Mouse (Mus musculus): ENCODE measurements around the gene Cdk17. TPM values are rescaled to one million over a fixed set of nuclear protein-coding genes. Genes with fewer than 3 reads are reported as not detected.

The Cdk17 gene
- polyA plus RNA-seq (2015; fragmentation: Illumina TruSeq; extraction: RNeasy Lipid Tissue Mini Kit (QIAGEN cat#74804); ENCODE audit: insufficient read depth, low read depth, low replicate concordance), result 6.1 TPM

DNA sequence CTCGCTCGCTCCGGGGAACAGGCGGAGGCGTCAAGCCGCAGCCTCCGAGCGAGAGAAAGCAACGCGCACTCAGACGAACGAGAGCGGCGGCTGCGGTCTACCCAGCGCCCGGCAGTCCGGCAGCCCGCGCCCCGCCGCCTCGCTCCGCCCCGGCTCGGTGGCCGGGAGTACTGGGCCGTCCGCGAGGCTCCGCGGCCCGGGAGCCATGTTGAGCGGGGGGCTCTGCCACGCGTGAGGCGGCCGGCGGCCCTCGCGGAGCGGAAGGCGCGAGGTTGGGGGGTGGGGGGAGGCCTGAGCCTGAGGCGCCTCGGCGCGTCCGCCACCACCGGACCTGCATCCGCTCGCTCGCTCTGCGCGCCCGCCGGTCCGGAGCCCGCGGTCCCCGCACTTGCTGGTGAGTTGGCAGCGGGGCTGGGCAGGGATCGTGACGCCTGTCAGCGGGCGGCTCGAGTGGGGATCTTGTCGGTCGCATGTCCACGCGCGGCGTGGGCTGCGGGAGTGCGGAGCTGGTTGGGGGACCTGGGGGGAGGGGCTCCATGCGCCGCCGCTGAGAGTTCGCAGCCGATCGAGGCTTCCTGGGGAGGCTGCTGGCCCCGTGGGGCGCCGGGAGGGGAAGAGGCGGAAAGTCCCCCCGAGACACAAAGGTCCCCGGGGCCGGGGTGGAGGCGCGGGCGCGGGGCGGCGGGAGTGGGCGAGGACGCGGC, at the start of gene Cdk17:
Cdk17 (plus strand) TSS at position 69 of the 704 bp plus-strand sequence.

DNA sequence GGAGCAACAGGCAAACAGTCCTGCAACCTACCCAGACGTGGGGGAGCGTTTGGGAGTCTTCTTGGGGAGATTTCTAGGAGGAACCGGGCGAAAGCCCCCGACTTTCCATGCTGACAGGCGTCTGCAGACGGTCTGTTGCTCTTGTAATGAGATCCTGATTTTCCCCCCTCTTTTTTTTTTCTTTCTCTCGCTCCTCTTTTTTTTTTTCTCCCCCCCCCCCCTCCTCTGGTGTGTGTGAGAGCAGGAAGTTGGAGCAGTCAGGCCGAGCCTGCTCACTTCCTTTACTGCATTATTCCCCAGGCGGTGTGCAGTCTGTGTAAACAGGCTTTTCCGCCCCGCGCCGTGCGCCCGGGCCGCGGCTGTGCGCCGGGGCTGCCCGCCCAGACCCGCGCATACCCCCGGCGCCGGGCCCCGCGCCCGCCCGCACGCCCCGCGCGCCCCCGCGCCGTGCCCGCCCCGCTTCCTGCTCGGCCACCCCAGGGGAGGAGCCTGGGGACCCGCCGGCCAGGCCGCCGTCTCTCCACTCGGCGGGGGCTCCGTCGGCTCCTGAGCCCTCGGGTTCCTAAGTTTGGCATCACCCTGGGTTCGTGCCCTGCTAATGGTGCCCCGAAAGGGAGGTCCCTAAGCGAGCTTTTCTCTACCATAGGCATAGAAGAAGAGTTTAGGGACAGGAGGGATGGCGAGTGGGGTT, 150.2 kb downstream of the Cdk17 start, which contains the start of gene Elk3:
Elk3 (minus strand) TSS at position 415 of the 691 bp plus-strand sequence.

Other genes with a start within 250 kb of the Cdk17 start
- not detected for gene Cfap54, start 79.3 kb upstream of the Cdk17 start, polyA plus RNA-seq (2015; fragmentation: Illumina TruSeq; extraction: RNeasy Lipid Tissue Mini Kit (QIAGEN cat#74804); ENCODE audit: insufficient read depth, low read depth, low replicate concordance)
- gene Elk3, start 150.3 kb downstream of the Cdk17 start, polyA plus RNA-seq (2015; fragmentation: Illumina TruSeq; extraction: RNeasy Lipid Tissue Mini Kit (QIAGEN cat#74804); ENCODE audit: insufficient read depth, low read depth, low replicate concordance), result 14.0 TPM